Mouse (Mus musculus): ENCODE results near the gene Cysrt1.
"Not testable (repeated sequence)": the region's sequence is repeated elsewhere in the genome, so short reads cannot be mapped to it uniquely, and the experiment has no call there.

The Cysrt1 gene

GRCm38 (mm10) chr2:25256443-25257109, 14.3 kb upstream of the Cysrt1 start:
- DNase-seq (ENCODE audit: low read depth, low spot score): peak; percentile 82
- H3K27me3 ChIP-seq (ENCODE audit: control insufficient read depth, insufficient read depth, low read length, poor library complexity, severe bottlenecking); H3K36me3 ChIP-seq (ENCODE audit: control insufficient read depth, insufficient read depth, low read length, poor library complexity, severe bottlenecking): not testable (repeated sequence)

- no peaks in the 10 kb centered on the region; the same call in 1 of the 2 replicates for H3K36me3 ChIP-seq (ENCODE audit: control insufficient read depth, insufficient read depth, low read length, poor library complexity, severe bottlenecking)
- DNase-seq (ENCODE audit: low read depth, low spot score): peak; percentile 93
- H3K27me3 ChIP-seq (ENCODE audit: control insufficient read depth, insufficient read depth, low read length, poor library complexity, severe bottlenecking): no peaks in the 10 kb centered on the region
Observed at GRCm38 (mm10) chr2:25255284-25255779, 13.1 kb upstream of the Cysrt1 start, which contains the start of gene Tmem203. Gene Tmem203 (plus strand): TSS chr2:25255439.

GRCm38 (mm10) chr2:25252331-25252730, 10.1 kb upstream of the Cysrt1 start:
- DNase-seq (ENCODE audit: low read depth, low spot score): peak; percentile 58
- H3K27me3 ChIP-seq (ENCODE audit: control insufficient read depth, insufficient read depth, low read length, poor library complexity, severe bottlenecking): no peaks in the 10 kb centered on the region
- peaks cover 4% of the 10 kb centered on the region for H3K36me3 ChIP-seq (ENCODE audit: control insufficient read depth, insufficient read depth, low read length, poor library complexity, severe bottlenecking)

DNA sequence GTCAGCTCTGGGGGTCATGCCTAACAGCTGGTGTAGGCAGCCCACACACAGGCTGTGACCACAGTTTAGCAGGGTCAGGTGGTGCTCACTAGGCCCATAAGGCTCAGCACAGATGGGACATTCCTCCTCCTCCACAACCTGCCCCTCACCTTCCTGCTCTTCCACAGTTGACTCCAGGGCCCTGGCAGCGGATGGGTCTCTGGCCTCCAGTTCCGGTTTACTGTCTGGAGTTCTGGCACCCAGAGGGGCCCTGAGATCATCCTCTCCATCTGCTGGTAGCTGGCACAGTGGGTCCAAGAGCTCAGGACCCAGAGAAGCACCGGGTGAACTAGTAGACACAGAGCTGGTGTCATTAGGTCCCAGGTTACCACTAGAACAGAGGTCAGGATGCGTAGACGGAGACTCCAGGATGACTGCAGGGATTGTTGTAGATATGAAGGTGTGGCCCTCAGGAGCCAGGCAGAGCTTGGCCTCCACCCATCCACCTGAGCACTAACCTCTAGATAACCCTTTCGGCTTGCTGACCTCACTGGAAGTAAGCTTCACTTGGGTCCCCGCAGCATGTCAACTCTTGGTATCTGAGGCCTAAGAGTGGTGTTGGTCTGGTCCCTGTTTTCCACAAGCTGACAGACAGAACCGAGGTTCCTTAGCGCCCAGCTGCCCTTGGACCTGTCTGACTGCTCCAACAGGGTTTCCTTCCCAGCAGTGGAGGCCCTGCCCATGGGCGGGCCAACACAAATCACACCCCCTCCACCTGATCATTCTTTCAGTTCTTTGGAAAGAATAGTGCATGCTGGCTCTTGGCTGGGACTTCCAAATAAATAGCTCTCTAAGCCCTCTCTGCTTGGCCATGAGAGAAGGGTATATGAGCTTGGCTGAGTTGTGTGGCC, 4.2 kb upstream of the Cysrt1 start, which contains the start of gene AL732309.1:
AL732309.1 (minus strand) TSS at position 681 of the 890 bp plus-strand sequence.
- DNase-seq (ENCODE audit: low read depth, low spot score): no peak
- H3K36me3 ChIP-seq (ENCODE audit: control insufficient read depth, insufficient read depth, low read length, poor library complexity, severe bottlenecking): peaks cover 7% of the 10 kb centered on the region

DNA sequence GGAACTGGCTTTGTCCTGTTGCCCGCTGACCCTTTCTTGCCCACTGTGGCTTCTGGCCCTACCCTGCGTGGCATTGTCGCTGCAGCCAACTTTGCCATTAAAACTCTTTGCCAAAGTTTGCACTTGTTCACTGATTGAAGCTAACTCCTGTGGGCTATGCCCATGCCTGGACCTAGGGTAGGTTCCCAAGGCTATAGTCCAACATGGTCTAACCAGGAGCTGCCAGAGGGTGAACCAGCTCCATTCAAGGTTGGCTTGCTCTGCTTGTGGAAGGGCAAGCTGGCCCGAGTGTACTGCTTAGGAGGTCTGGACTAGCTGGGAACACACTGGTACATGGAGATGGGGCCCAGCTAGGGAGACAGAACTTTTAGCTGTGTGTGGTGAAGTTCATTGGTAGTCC, 1.9 kb upstream of the Cysrt1 start:
- no peak for DNase-seq (ENCODE audit: low read depth, low spot score)

More for the DNA sequence above, 4.2 kb upstream of the Cysrt1 start, which contains the start of gene AL732309.1:
- H3K27me3 ChIP-seq (ENCODE audit: control insufficient read depth, insufficient read depth, low read length, poor library complexity, severe bottlenecking): peaks cover 3% of the 10 kb centered on the region; the same call in 1 of the 2 replicates

GRCm38 (mm10) chr2:25243342-25243741, 1.1 kb upstream of the Cysrt1 start:
- H3K36me3 ChIP-seq (ENCODE audit: control insufficient read depth, insufficient read depth, low read length, poor library complexity, severe bottlenecking): peaks cover 4% of the 10 kb centered on the region
- DNase-seq (ENCODE audit: low read depth, low spot score): no peak
- peaks cover 3% of the 10 kb centered on the region; the same call in 1 of the 2 replicates for H3K27me3 ChIP-seq (ENCODE audit: control insufficient read depth, insufficient read depth, low read length, poor library complexity, severe bottlenecking)

More for the DNA sequence above, 1.9 kb upstream of the Cysrt1 start:
- Histone ChIP-seq H3K27me3 (ENCODE audit: control insufficient read depth, insufficient read depth, low read length, poor library complexity, severe bottlenecking) (peaks cover 3% of the 10 kb centered on the region; the same call in 1 of the 2 replicates), H3K36me3 (ENCODE audit: control insufficient read depth, insufficient read depth, low read length, poor library complexity, severe bottlenecking) (peaks cover 4% of the 10 kb centered on the region)

- Histone ChIP-seq H3K27me3 (ENCODE audit: control insufficient read depth, insufficient read depth, low read length, poor library complexity, severe bottlenecking) (peaks cover 3% of the 10 kb centered on the region; the same call in 1 of the 2 replicates), H3K36me3 (ENCODE audit: control insufficient read depth, insufficient read depth, low read length, poor library complexity, severe bottlenecking) (peaks cover 2% of the 10 kb centered on the region)
- DNase-seq (ENCODE audit: low read depth, low spot score): no peak
Observed at GRCm38 (mm10) chr2:25241438-25241775, 845 bp downstream of the Cysrt1 start.

GRCm38 (mm10) chr2:25240723-25241437, 1.4 kb downstream of the Cysrt1 start:
- peak; percentile 47 for DNase-seq (ENCODE audit: low read depth, low spot score)
- no peaks in the 10 kb centered on the region for H3K36me3 ChIP-seq (ENCODE audit: control insufficient read depth, insufficient read depth, low read length, poor library complexity, severe bottlenecking)
- peaks cover 3% of the 10 kb centered on the region; the same call in 1 of the 2 replicates for H3K27me3 ChIP-seq (ENCODE audit: control insufficient read depth, insufficient read depth, low read length, poor library complexity, severe bottlenecking)

- H3K27me3 ChIP-seq (ENCODE audit: control insufficient read depth, insufficient read depth, low read length, poor library complexity, severe bottlenecking): peaks cover 3% of the 10 kb centered on the region; the same call in 1 of the 2 replicates
Observed at GRCm38 (mm10) chr2:25240310-25240709, 1.9 kb downstream of the Cysrt1 start.

DNA sequence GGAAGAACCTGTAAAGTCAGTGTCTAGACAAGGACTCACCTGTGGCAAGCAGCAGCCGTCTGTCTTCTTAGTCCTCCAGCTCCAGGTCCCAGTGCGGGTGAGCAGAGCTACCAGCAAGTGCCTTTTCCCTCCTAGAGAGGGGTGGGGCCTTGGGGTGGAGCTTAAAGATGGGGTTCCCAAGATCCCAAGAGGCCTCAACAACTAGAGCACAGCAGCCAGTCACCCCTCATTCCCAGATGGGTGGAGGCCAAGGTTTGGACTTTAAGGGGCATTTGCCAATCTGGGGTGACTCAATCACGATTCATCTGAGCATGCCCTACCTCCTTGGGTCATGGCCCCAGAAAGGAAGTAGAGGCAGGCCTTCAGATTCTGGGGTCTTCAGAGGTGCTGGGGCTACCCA, 2.5 kb downstream of the Cysrt1 start:
- peaks cover 3% of the 10 kb centered on the region; the same call in 1 of the 2 replicates for H3K27me3 ChIP-seq (ENCODE audit: control insufficient read depth, insufficient read depth, low read length, poor library complexity, severe bottlenecking)
- DNase-seq (ENCODE audit: low read depth, low spot score): no peak
- H3K36me3 ChIP-seq (ENCODE audit: control insufficient read depth, insufficient read depth, low read length, poor library complexity, severe bottlenecking): no peaks in the 10 kb centered on the region

More at GRCm38 (mm10) chr2:25240310-25240709, 1.9 kb downstream of the Cysrt1 start:
- no peak for DNase-seq (ENCODE audit: low read depth, low spot score)
- H3K36me3 ChIP-seq (ENCODE audit: control insufficient read depth, insufficient read depth, low read length, poor library complexity, severe bottlenecking): no peaks in the 10 kb centered on the region

DNA sequence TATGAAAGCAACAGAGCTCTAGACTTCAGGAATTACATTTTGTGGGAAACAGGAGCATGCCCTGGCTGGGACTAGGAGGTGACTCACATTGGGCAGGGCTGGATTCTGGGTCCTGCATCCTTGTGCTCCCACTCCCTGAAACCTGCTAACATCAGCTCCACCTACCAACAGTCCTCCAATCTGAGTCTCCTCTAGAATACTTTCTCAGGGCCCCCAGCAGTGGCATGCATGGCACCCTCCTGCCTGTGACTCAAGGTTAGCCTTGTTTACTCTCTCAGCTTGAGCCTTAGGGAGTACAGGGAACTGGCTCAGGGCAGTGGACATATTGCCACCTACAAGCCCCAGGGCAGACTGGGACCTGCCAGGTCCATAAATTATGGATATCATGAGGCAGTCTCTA, 4.1 kb downstream of the Cysrt1 start:
- peaks cover 3% of the 10 kb centered on the region; the same call in 1 of the 2 replicates for H3K27me3 ChIP-seq (ENCODE audit: control insufficient read depth, insufficient read depth, low read length, poor library complexity, severe bottlenecking)
- no peak for DNase-seq (ENCODE audit: low read depth, low spot score)
- H3K36me3 ChIP-seq (ENCODE audit: control insufficient read depth, insufficient read depth, low read length, poor library complexity, severe bottlenecking): no peaks in the 10 kb centered on the region

DNA sequence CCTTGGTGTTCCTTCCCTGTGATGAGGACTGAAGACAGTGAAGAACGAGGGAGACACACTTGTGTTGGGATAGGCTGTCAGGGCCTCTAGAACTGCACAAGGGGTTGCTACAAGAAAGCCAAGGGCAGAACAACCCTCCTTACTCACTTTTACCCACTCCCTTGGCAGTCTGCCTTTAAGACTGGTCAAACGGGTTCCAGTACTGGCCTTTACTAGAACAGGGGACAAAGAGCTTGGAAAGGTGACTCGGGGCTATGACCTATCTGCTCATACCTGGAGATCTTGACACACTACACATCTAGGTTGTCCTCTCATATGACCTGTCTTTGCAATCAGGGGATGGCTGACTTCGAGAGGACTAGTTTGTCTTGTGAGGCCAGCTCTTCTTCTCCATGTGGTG, 4.7 kb downstream of the Cysrt1 start:
- no peaks in the 10 kb centered on the region for H3K36me3 ChIP-seq (ENCODE audit: control insufficient read depth, insufficient read depth, low read length, poor library complexity, severe bottlenecking)
- H3K27me3 ChIP-seq (ENCODE audit: control insufficient read depth, insufficient read depth, low read length, poor library complexity, severe bottlenecking): 0 out of 2 replicates have a peak, but pooled peaks cover 3% of the 10 kb centered on the region
- no peak for DNase-seq (ENCODE audit: low read depth, low spot score)

DNA sequence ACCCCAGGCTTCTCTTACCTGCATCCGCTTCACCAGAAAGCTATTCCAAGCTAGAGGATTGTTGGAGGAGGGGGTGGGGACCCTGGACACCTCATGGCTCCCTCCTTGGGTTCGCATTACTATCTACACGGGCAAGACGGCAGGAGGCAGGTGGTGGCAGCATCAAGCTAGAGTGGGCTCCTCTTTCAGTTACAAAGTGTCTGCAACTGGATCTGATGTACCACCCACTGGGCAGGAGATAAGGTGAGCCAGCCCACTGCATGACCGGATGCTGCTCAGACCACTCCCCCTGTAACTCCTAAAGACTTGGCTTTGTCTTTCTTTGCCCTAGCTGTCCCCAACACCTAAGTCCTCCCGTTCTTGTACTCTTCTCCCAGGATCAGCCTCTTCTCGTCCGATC, 5.6 kb downstream of the Cysrt1 start, which contains the start of gene Rnf224:
Rnf224 (minus strand) TSS at position 174 of the 400 bp plus-strand sequence.
- H3K36me3 ChIP-seq (ENCODE audit: control insufficient read depth, insufficient read depth, low read length, poor library complexity, severe bottlenecking): no peaks in the 10 kb centered on the region
- no peak for DNase-seq (ENCODE audit: low read depth, low spot score)
- no peaks in the 10 kb centered on the region for H3K27me3 ChIP-seq (ENCODE audit: control insufficient read depth, insufficient read depth, low read length, poor library complexity, severe bottlenecking)

DNA sequence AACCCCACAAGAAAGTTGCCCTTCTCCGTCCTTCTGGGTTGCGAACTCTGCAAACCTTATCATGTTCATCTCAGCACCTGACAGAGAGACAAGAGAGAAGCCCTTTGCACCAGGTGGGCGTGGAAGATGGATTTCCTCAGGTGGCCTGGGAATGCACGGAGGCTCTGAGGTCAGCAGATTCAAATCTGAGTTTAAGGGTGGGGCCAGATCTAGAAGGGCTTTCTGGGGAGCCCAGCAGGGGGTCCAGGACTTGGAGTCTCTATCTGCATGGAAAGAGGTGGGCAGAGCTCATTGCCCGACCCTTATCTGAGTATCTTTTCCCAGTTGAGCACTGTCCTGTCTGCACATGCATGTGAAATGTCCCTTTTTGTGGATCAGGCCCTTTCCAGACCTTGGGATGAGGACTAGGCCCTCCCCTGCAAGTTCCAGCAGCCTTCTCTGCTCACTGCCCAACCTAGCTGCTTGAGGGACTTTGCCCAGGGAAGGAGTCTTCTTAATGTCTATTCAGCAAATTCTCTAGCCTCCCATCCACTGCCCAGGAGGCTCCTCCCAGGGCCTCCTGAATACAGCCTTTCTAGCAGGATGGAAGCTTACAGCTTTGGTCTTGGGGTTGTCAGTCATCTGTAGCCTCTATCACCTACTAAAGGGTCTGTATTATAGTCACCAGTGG, 7.6 kb downstream of the Cysrt1 start:
- DNase-seq (ENCODE audit: low read depth, low spot score): no peak
- H3K36me3 ChIP-seq (ENCODE audit: control insufficient read depth, insufficient read depth, low read length, poor library complexity, severe bottlenecking): no peaks in the 10 kb centered on the region
- no peaks in the 10 kb centered on the region for H3K27me3 ChIP-seq (ENCODE audit: control insufficient read depth, insufficient read depth, low read length, poor library complexity, severe bottlenecking)
